Mouse (Mus musculus): ENCODE data around the gene Vps11.

GRCm38 (mm10) chr9:44361190-44361917 is at the start of gene Vps11:
- TF ChIP-seq EP300 (IDR thresholded peaks at IDR 0.05; ENCODE audit: low read depth) (0 out of 2 replicates have a peak, but pooled peaks have one; percentile 15), CTCF (IDR thresholded peaks at IDR 0.05; ENCODE audit: low read depth) (peak; percentile 31; the same call in 1 of the 2 replicates)
